Mouse (Mus musculus) G1E (cell line): ENCODE data around the gene Ctla2b.

Source experiments
- CTCF ChIP-seq: IDR thresholded peaks from 2 replicates; pipeline ENCODE4 v1.5.1; 2012; ENCODE audit warnings: low read depth, low read length, inconsistent platforms, mixed read lengths
- GATA1 ChIP-seq: IDR thresholded peaks from 2 replicates; pipeline ENCODE4 v1.6.1; 2012; ENCODE audit warnings: borderline replicate concordance, low read length, inconsistent platforms, mixed read lengths
- GATA2 ChIP-seq: IDR thresholded peaks from 2 replicates; pipeline ENCODE4 v1.6.1; 2012; ENCODE audit warnings: low read depth, low read length, inconsistent platforms, borderline replicate concordance
- POLR2AphosphoS5 ChIP-seq: IDR thresholded peaks from 2 replicates; pipeline ENCODE4 v1.6.1; 2012; ENCODE audit warnings: low read depth, low read length, inconsistent platforms; ENCODE audit not compliant: insufficient replicate concordance
- TAL1 ChIP-seq: conservative IDR thresholded peaks from 2 replicates; pipeline ENCODE4 v1.6.1; 2012; ENCODE audit warnings: low read depth, low read length, inconsistent platforms, mixed read lengths

GRCm38 (mm10) chr13:60936500-60936901 lies 39.3 kb upstream of the Ctla2b start, which contains the start of the genes Gm49391 and Ctla2a:
- no peak for TF ChIP-seq CTCF
- no peak for TF ChIP-seq POLR2AphosphoS5
- TF ChIP-seq GATA1 = no peak
- TF ChIP-seq TAL1 = no peak
- no peak for TF ChIP-seq GATA2
